In the genomic region with DNA sequence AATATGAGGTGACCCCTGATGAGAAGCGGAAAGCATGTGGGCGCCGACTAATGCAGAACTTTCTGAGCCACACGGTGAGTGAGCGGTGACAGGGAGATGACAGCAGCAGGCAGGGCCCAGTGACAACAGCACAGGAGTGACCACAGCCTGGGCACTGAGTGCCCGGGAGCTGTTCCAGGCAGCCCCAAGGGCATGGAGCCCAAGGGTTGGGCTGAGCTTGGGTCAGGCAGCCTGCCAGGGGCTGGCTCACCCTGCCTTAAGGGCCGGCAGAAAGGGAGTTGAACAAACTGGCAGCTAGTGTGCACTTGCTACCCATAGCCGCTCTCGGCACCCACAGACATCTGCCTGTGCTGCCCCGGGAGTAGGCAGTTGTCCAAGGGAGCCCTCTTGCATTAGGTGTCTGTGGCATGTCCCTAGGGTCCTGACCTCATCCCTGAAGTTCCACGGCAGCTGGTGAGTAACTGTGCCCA, we compare ENCODE assay signal across 8 mouse cellular contexts. TPM values are rescaled to one million over a fixed set of nuclear protein-coding genes. Genes with fewer than 3 reads are reported as not detected.
A peak's percentile ranks its signal among the peaks of the same experiment; 100 is the strongest.
DNase-seq lines count a peak whose midpoint lies in the region; ATAC-seq lines count a peak whose summit lies in the region.

No protein-coding gene starts in this region.

- no peak overlapping the region for H3K4me3 ChIP-seq in heart, embryonic 15.5 days

- DNase-seq in cerebellum, adult 18-20 months, result peak; percentile 51 to 55
- no peak for DNase-seq in cerebellum, adult 9-10 months
- peak; percentile 70 for DNase-seq in ovary, postnatal 36 days (ENCODE audit: low spot score)
- DNase-seq in ovary, postnatal 10 days (ENCODE audit: low spot score), result no peak
- peak; percentile 95 for DNase-seq in skeletal muscle tissue, adult 2 months (ENCODE audit: low read depth, low spot score)
- DNase-seq in kidney, adult 9 months, result no peak
- no peak for DNase-seq in kidney, postnatal 10 days

- H3K4me2 ChIP-seq in heart, embryonic 15.5 days, result no peak overlapping the region

- peak overlapping the region; percentile 73 for H3K27ac ChIP-seq in heart, embryonic 15.5 days

- ATAC-seq in heart, embryonic 15.5 days (replicated peaks; ENCODE audit: insufficient number of reproducible peaks, insufficient read depth, low FRiP score, low read depth), result peak; percentile 76

- H3K27me3 ChIP-seq in heart, embryonic 15.5 days, result no peaks in the 10 kb centered on the region

- H3K9ac ChIP-seq in heart, embryonic 15.5 days, result no peak overlapping the region

- H3K36me3 ChIP-seq in heart, embryonic 15.5 days, result peaks cover 35% of the 10 kb centered on the region

- no peaks in the 10 kb centered on the region for H3K9me3 ChIP-seq in heart, embryonic 15.5 days (replicated peaks)

- WGBS in heart, embryonic 15.5 days, result 58% methylated on average over 11 of the region's 11 CpGs

- peaks cover 55% of the 10 kb centered on the region for H3K4me1 ChIP-seq in heart, embryonic 15.5 days (replicated peaks)

RNA-seq across cellular contexts. Expression of gene Grk6, which starts 5.7 kb away (rescaled TPM):
- 15.5 and 24.7 TPM in 2 replicates for polyA plus RNA-seq in heart, embryonic 15.5 days (2015; fragmentation: Nextera tagmentation; extraction: Ambion mirVana)

RNA-seq across cellular contexts. Expression of gene Prr7, which starts 13.5 kb away (rescaled TPM):
- 0.18 and 0.30 TPM in 2 replicates for polyA plus RNA-seq in heart, embryonic 15.5 days (2015; fragmentation: Nextera tagmentation; extraction: Ambion mirVana)

RNA-seq across cellular contexts. Expression of gene F12, which starts 24.0 kb away (rescaled TPM):
- 0.10 and 1.2 TPM in 2 replicates for polyA plus RNA-seq in heart, embryonic 15.5 days (2015; fragmentation: Nextera tagmentation; extraction: Ambion mirVana)

RNA-seq across cellular contexts. Expression of gene Pfn3, which starts 35.5 kb away (rescaled TPM):
- polyA plus RNA-seq in heart, embryonic 15.5 days (2015; fragmentation: Nextera tagmentation; extraction: Ambion mirVana), result not detected in 2 replicates

RNA-seq across cellular contexts. Expression of gene Dbn1, which starts 37.4 kb away (rescaled TPM):
- 60.1 and 77.2 TPM in 2 replicates for polyA plus RNA-seq in heart, embryonic 15.5 days (2015; fragmentation: Nextera tagmentation; extraction: Ambion mirVana)

Comparison
In these comparisons a context has a peak if more than half of its experiments do, and no peak if none do; other contexts are left out.
1. DNase-seq: peak in cerebellum, adult 18-20 months (2 of 2), ovary, postnatal 36 days (single experiment) and skeletal muscle tissue, adult 2 months (single experiment); none in cerebellum, adult 9-10 months (single experiment), ovary, postnatal 10 days (single experiment), kidney, adult 9 months (single experiment) and kidney, postnatal 10 days (single experiment).